Mouse (Mus musculus): ENCODE results near the gene Aen.

- TF ChIP-seq EP300 (IDR thresholded peaks at IDR 0.05; ENCODE audit: low read depth) (no peak), CTCF (IDR thresholded peaks at IDR 0.05; ENCODE audit: low read depth) (no peak)
Observed at GRCm38 (mm10) chr7:78909026-78909425, 13.4 kb downstream of the Aen start.

Measured in liver, embryonic 14.5 days (tissue).